Mouse (Mus musculus) neural tube, embryonic 11.5 days (tissue): ENCODE measurements at regions not wholly inside any gene's neighbourhood (a gene's known extent, or its start where the extent isn't known, plus 50 kb on each side); places are given as distances from the start of the nearest gene placed in this dataset.

ENCODE experiments used
- ATAC-seq: fragments of 200-750 bp; cut with Nextera tagmentation; 2 replicates; pipeline ENCODE4 v1.8.0; 2017; ENCODE audit warnings: moderate number of reproducible peaks, mild to moderate bottlenecking, moderate TSS enrichment, moderate library complexity; ENCODE audit not compliant: insufficient read depth, low FRiP score, low TSS enrichment
- DNase-seq: peaks from one replicate; pipeline ENCODE4 v3.0.0-alpha.2; 2015; ENCODE audit warnings: low spot score
- H3K27ac ChIP-seq: fragments of 300-500 bp; sonication (generic); 2 replicates; pipeline ENCODE4 v1.5.1; 2014; ENCODE audit warnings: low read depth, mild to moderate bottlenecking, low read length
- H3K27me3 ChIP-seq: fragments of 300-500 bp; sonication (generic); 2 replicates; pipeline ENCODE4 v1.6.1; 2014; ENCODE audit warnings: mild to moderate bottlenecking, low read length, mixed read lengths; ENCODE audit not compliant: control insufficient read depth, insufficient read depth
- H3K36me3 ChIP-seq: fragments of 300-500 bp; sonication (generic); 2 replicates; pipeline ENCODE4 v1.6.1; 2014; ENCODE audit warnings: mild to moderate bottlenecking, low read length, moderate library complexity, mixed read lengths; ENCODE audit not compliant: control insufficient read depth, insufficient read depth
- H3K4me1 ChIP-seq: fragments of 300-500 bp; sonication (generic); 2 replicates; pipeline ENCODE4 v1.6.1; 2014; ENCODE audit warnings: low read length, mixed read lengths; ENCODE audit not compliant: control insufficient read depth, insufficient read depth
- H3K4me2 ChIP-seq: fragments of 300-500 bp; sonication (generic); 2 replicates; pipeline ENCODE4 v1.6.1; 2014; ENCODE audit warnings: low read depth, mild to moderate bottlenecking, moderate library complexity
- H3K4me3 ChIP-seq: fragments of 300-500 bp; sonication (generic); 2 replicates; pipeline ENCODE4 v1.5.1; 2014; ENCODE audit warnings: low read depth, low read length
- H3K9ac ChIP-seq: fragments of 300-500 bp; sonication (generic); 2 replicates; pipeline ENCODE4 v1.6.1; 2014; ENCODE audit warnings: mild to moderate bottlenecking, low read length
- H3K9me3 ChIP-seq: fragments of 300-500 bp; sonication (generic); 2 replicates; pipeline ENCODE4 v1.6.1; 2016; ENCODE audit warnings: low read length; ENCODE audit not compliant: control insufficient read depth
- WGBS: fragments of 180-500 bp; shearing (Covaris S2); extraction: QIAGEN DNeasy Blood & Tissue Kit; methylation state at CpG from one replicate; pipeline ENCODE4 v1.1.7; 2014; 5-methylcytosine and 5-hydroxymethylcytosine counted together

DNA sequence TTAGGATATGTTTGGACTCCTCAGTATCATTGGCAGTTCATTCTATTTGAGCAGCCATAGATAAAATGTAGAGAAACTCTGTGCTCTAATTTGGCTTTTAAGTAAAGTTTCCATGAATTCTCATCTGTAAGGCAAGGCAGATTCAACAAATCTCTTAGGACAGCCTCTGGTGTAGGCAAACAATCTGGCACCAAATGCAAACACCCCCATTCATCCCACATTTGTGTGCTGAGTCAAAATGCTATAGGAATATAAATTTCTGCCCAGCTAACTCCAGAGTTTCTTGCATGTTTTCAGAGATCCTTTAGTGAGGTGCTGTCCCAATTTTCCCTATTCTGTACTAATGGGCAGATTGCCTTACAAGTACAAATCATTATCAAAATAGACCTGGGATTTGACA is 695.7 kb upstream of the Kif18a start:
- DNase-seq, result no peak

DNA sequence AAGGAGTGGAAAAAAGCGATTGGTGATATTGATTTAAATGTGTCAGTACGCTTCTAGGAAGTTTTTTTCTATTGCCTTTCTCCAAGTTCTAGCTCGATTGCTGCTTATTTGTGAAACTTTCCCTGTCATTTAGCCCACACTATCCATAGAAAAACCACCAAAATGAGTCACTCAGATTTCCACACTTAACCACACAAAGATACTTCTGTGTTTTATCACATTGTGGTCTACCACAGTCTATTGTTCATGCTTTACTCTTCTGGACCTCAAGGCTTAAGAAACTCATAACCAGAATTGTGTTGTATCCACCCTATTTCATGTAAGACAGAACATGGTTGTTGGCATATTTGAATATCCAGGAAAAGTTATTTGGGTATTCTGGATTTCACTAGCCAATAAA is 687.0 kb upstream of the Kif18a start:
- Histone ChIP-seq H3K27me3 (no peaks in the 10 kb centered on the region), H3K27ac (no peak overlapping the region), H3K4me2 (no peak overlapping the region), H3K9me3 (no peaks in the 10 kb centered on the region), H3K4me1 (no peaks in the 10 kb centered on the region), H3K9ac (no peak overlapping the region), H3K4me3 (no peak overlapping the region), H3K36me3 (no peaks in the 10 kb centered on the region)
- 92% methylated on average over 3 of the region's 3 CpGs for WGBS
- DNase-seq, result no peak
- ATAC-seq, result no peak

More for the DNA sequence above, 695.7 kb upstream of the Kif18a start:
- Histone ChIP-seq H3K4me1 (no peaks in the 10 kb centered on the region), H3K27me3 (no peaks in the 10 kb centered on the region), H3K4me2 (no peak overlapping the region), H3K4me3 (no peak overlapping the region), H3K9me3 (no peaks in the 10 kb centered on the region), H3K36me3 (no peaks in the 10 kb centered on the region), H3K9ac (no peak overlapping the region), H3K27ac (no peak overlapping the region)
- ATAC-seq, result no peak

DNA sequence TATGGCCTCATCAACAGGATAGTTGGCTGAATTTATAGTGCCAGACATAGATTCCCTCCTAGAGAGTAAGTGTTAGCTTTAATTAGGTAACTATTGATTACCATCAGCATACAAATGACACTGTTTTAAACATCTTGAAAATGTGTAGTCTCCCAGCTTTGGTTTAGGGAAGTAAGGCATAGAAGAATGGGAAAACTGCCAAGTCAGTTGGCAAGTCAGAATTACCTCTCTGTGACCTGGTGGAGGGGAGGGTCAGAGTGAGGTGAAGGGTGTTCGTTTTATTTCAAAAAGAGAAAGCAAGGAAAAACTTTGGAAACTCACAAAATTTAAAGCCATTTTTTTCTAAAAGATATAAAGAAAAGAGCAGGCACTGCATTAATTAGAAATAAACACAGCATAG is 680.2 kb upstream of the Kif18a start:
- Histone ChIP-seq H3K27ac (no peak overlapping the region), H3K9ac (no peak overlapping the region), H3K27me3 (no peaks in the 10 kb centered on the region), H3K36me3 (no peaks in the 10 kb centered on the region), H3K4me3 (no peak overlapping the region), H3K4me1 (no peaks in the 10 kb centered on the region), H3K4me2 (no peak overlapping the region), H3K9me3 (no peaks in the 10 kb centered on the region)
- DNase-seq, result no peak
- no peak for ATAC-seq
- WGBS, result 61% methylated on average over 1 of the region's 1 CpGs

DNA sequence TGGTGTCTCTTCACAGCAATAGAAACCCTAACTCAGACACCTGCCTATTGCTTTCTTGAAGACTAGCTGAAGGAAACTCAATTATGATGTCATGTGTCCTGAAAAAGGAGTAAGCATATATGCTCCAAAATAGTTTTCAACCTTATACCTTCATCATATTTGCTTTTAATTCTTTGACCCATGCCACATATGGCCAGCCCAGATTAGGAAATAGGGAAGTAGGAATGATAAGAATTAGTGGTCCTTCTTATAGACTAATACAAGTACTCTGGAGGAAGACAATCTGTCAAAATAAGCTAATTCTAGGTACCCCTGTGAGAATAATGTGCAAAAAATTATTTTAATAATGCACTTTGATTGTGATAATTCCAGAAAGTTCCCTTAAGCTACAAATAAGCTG is 661.0 kb upstream of the Kif18a start:
- Histone ChIP-seq H3K4me3 (no peak overlapping the region), H3K4me2 (no peak overlapping the region), H3K27me3 (no peaks in the 10 kb centered on the region), H3K36me3 (no peaks in the 10 kb centered on the region), H3K27ac (no peak overlapping the region), H3K9ac (no peak overlapping the region), H3K9me3 (no peaks in the 10 kb centered on the region), H3K4me1 (no peaks in the 10 kb centered on the region)
- DNase-seq (no peak), ATAC-seq (no peak)

- Histone ChIP-seq H3K4me2 (no peak overlapping the region), H3K9ac (no peak overlapping the region), H3K9me3 (no peaks in the 10 kb centered on the region), H3K36me3 (no peaks in the 10 kb centered on the region), H3K27ac (no peak overlapping the region), H3K4me1 (no peaks in the 10 kb centered on the region), H3K4me3 (no peak overlapping the region), H3K27me3 (no peaks in the 10 kb centered on the region)
- WGBS, result 83% methylated on average over 4 of the region's 4 CpGs
- DNase-seq (no peak), ATAC-seq (no peak)
Measured at GRCm38 (mm10) chr2:108622367-108623162, 658.0 kb upstream of the Kif18a start.

DNA sequence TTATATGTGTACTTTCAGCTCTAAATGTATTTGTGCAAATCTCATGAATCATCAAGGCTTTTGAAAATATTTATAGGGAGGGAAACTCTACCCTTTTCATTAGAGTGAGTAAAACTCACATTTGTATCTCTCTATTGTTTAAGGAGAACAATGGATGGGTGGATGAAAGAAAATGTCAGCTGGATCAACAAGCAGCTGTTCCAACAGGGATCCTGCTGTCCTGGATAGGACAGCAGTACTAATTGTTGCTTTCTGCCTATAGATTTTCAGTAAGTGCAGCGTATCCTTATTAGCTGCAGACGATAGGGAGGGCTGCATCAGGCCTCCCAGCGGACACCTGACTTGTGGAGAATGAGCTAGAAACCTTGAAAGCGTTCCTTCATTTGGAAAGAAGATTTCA is 644.9 kb upstream of the Kif18a start:
- Histone ChIP-seq H3K9me3 (no peaks in the 10 kb centered on the region), H3K4me2 (no peak overlapping the region), H3K4me1 (no peaks in the 10 kb centered on the region), H3K9ac (no peak overlapping the region), H3K36me3 (no peaks in the 10 kb centered on the region), H3K27me3 (no peaks in the 10 kb centered on the region), H3K4me3 (no peak overlapping the region), H3K27ac (no peak overlapping the region)
- 71% methylated on average over 4 of the region's 4 CpGs for WGBS
- no peak for DNase-seq
- ATAC-seq, result no peak

DNA sequence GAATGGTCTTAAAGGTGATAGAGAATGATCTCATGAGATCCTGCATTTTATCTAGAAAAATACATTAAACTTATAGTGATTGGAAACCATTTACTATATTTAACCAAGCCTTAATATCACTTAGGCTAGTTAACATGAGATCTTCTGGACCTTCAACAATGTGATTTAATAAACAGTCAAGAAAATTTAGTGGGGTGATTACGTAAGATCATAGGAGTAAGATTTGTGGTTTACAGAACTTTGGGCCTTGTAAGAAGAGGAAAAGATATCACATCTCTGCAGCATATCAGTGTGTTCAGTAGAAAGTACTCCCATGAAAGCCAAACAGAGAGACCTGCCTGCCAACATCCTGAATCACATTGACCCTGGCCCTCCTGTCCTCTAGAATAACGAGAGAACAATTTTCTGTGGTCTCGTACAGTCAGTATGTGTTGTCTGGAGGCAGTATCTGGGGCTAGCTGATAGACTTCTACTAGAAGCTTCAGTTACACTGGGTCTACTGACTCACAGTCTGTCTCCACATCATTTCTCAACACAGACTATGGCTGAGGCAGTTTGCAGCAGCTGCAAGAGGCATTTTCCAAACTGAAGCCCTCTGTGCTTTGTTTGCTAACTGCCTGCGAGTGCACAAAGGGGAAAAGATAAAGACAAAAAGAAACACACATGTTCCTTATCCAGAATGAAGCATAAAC is 619.7 kb upstream of the Kif18a start:
- Histone ChIP-seq H3K9ac (no peak overlapping the region), H3K27ac (no peak overlapping the region), H3K27me3 (no peaks in the 10 kb centered on the region), H3K9me3 (no peaks in the 10 kb centered on the region), H3K36me3 (no peaks in the 10 kb centered on the region), H3K4me2 (no peak overlapping the region), H3K4me1 (no peaks in the 10 kb centered on the region), H3K4me3 (no peak overlapping the region)
- DNase-seq (no peak), ATAC-seq (no peak)
- WGBS, result 77% methylated on average over 4 of the region's 4 CpGs

DNA sequence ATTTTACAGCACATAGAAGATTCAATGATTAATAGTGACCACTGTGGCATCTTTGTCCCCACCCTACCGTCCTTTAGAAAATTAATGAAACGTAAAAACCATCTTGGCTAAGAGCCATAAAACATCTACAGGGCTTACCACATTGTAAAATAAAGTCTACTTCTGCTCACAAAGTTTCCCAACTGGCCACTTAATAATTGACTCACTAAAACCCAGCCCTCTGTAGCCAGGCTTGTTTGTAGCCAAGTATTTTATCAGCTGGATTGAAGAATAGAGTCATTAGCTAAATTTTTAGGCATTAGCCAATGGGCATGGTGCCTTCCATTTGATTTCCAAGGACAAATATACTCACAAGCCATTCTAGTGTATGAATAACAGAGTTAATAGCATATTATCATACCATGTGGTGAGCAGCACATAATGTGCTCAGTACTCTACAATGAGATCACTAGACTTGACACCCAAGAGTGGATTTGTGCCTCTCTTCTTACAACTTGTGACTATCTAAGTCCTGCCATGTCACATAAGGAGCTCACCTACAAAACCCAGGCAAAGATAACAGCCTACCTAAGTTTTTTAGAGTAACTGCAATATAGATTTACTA is 602.7 kb upstream of the Kif18a start:
- H3K4me3 ChIP-seq, result no peak overlapping the region
- H3K4me1 ChIP-seq, result no peaks in the 10 kb centered on the region
- H3K4me2 ChIP-seq, result no peak overlapping the region
- no peaks in the 10 kb centered on the region for H3K36me3 ChIP-seq
- DNase-seq (no peak), ATAC-seq (no peak)
- no peak overlapping the region for H3K9ac ChIP-seq
- H3K27ac ChIP-seq, result no peak overlapping the region
- WGBS, result 68% methylated on average over 2 of the region's 2 CpGs
- H3K27me3 ChIP-seq, result no peaks in the 10 kb centered on the region
- H3K9me3 ChIP-seq, result no peaks in the 10 kb centered on the region

- no peak overlapping the region for H3K9ac ChIP-seq
- H3K4me2 ChIP-seq, result no peak overlapping the region
- WGBS, result 93% methylated on average over 3 of the region's 3 CpGs
- DNase-seq (no peak), ATAC-seq (no peak)
- H3K27ac ChIP-seq, result no peak overlapping the region
- H3K9me3 ChIP-seq, result no peaks in the 10 kb centered on the region
- H3K4me3 ChIP-seq, result no peak overlapping the region
- H3K36me3 ChIP-seq, result no peaks in the 10 kb centered on the region
- H3K27me3 ChIP-seq, result no peaks in the 10 kb centered on the region
- no peaks in the 10 kb centered on the region for H3K4me1 ChIP-seq
Measured at GRCm38 (mm10) chr2:108681574-108681973, 599.0 kb upstream of the Kif18a start.
